Mouse (Mus musculus): ENCODE data around the gene Hspbap1. TPM values are rescaled to one million over a fixed set of nuclear protein-coding genes. Genes with fewer than 3 reads are reported as not detected.

Hspbap1 gene
- total RNA-seq (2021), result 1 to 10 TPM; 6.1 to 7.1 TPM

DNA sequence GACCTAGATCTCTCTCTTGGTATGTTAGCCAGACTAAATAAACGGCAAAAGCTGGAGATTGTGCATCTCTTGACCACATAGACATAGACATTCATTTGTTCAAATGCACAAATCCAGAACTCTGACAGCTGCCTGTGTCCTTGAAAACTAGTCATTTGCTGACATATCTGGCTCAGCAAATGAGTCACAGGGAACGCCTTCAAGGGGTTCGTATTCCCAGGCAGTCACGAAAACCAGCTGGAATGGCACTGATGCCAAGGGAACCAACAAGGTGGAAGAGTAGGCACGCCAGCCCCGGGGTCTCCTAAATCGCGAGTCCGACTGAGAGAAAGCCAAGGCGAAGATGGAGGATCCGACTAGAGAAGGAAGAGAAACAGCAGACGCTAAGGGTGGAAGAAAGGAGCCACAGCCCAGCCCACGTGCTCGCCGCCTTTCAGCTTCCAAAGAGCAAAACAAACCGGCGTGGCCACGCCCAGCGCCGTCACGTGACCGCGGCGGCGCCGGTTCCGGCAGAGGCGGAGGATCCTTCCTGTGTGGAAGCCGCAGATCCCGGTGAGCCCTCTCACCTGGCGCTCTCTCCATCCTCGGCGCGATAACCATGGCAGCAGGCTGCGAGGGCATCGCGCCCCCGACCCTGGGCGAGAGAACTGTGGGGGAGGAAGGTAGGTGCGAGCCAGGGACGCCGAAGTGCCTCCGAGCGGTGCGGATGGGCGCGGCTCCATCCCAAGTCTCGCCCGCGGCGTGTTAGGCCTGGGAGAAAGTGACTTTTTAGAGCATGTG, at the start of gene Hspbap1:
TSS of gene Hspbap1 (plus strand) at position 498 of the 780 bp plus-strand sequence.
- DNase-seq (ENCODE audit: low spot score in 2 of 2), result peak; percentile 92 to 93
- intact Hi-C loops (cut with DNase I), result loop anchor here (5.0 kb wide), 1 partner anchor 47 kb away; no protein-coding TSS in a partner anchor

- no peak for DNase-seq (ENCODE audit: low spot score in 2 of 2)
- intact Hi-C loops (cut with DNase I), result no loop called here
Observed at GRCm38 (mm10) chr16:35724561-35724960, 45.6 kb upstream of the Hspbap1 start.

GRCm38 (mm10) chr16:35726601-35727000, 43.6 kb upstream of the Hspbap1 start:
- intact Hi-C loops (cut with DNase I), result no loop called here
- no peak for DNase-seq (ENCODE audit: low spot score in 2 of 2)

DNA sequence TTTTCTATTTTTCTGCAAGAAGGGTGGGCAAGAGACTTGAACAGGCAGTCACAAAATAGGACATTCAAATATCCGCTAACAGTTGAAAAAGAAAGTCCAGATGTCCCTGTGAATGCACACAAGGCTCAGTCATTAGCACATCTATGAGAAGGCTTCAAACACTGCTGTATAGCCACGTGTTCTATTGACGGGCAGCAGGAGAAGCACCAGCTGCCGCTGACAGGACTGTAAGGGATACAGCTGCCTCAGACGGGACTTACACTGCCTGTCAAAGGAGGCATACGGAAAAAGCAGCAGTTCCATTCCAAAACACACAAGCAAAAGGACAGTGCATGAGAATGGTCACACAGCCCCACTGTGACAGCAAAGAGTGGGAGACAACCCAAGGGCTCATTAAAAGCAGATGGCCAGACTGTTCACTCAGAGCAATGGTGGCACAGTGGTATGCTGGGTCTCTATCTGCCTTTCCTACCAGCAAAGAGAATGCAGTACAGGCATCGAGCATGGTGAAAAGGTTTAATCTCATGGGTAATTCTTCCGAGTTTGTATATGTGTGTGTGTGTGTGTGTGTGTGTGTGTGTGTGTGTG, 40.9 kb upstream of the Hspbap1 start:
- intact Hi-C loops (cut with DNase I), result no loop called here
- DNase-seq (ENCODE audit: low spot score in 2 of 2), result no peak

DNA sequence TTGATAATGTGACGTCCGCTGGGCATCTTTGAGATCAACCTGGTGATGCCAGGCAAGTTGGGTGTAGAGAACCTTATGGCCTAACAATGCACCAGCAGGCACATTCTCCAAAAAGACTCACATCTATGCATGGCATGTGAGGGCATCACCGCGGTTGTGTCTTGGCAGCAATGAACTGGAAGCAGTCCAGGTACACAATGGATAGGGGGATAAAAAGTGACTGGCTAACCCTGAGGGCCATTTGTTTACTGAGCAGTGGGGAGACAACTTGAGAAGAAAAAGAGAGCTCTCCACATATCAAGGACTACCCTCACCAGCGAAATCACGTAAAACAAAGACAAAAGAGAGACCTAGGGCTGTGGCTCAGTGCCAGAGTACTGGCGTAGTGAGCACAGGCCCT, 38.1 kb upstream of the Hspbap1 start:
- intact Hi-C loops (cut with DNase I), result no loop called here
- DNase-seq (ENCODE audit: low spot score in 2 of 2), result no peak

GRCm38 (mm10) chr16:35734038-35734437, 36.1 kb upstream of the Hspbap1 start:
- peak in 1 of 2 experiments; percentile 35 for DNase-seq (ENCODE audit: low spot score in 2 of 2)
- intact Hi-C loops (cut with DNase I), result loop anchor here (1.0 kb wide), 1 partner anchor 83 kb away; no protein-coding TSS in a partner anchor

GRCm38 (mm10) chr16:35738096-35738767, 31.9 kb upstream of the Hspbap1 start:
- DNase-seq (ENCODE audit: low spot score in 2 of 2), result no peak
- intact Hi-C loops (cut with DNase I), result no loop called here

DNA sequence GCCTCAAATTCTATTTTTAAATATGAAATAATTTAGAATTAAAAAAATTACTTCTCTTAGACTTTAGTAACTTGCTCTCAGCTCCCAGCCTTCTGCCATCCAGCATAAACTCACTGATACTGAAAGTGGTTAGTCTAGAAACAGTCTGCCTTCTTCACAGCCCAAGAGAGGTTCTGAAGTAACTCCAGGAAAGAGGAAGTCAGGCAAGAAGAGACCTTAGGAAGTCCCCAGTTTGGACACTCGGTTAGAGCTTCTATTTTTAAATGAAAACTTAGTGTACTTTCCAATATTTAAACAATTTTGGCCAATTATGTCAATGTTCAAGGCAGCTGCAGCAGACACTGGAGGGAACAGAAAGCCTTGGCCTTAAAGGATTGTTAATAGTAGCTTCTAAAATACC, 30.6 kb upstream of the Hspbap1 start:
- intact Hi-C loops (cut with DNase I), result no loop called here
- DNase-seq (ENCODE audit: low spot score in 2 of 2), result no peak

GRCm38 (mm10) chr16:35740357-35740756, 29.8 kb upstream of the Hspbap1 start:
- no peak for DNase-seq (ENCODE audit: low spot score in 2 of 2)
- intact Hi-C loops (cut with DNase I), result no loop called here

DNA sequence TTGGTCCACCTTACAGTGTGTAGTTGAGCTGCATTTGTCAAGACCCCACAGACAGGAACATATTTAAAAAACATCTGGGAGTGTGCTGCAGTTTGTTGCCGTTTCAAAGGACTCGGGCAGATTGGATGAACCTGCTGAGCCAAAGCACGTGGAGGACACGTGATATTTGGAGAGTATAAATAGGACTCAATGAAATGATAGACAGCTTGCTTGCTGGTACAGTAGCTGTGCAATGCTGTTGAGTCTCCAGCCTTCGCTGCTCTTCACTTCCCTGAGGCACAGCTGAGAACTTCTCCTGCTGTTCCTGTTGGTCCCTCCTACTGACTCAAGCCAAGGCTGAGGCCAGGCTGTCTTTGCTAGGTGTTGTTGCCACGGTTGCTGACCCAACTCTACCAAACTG, 29.2 kb upstream of the Hspbap1 start:
- no peak for DNase-seq (ENCODE audit: low spot score in 2 of 2)
- intact Hi-C loops (cut with DNase I), result no loop called here

DNA sequence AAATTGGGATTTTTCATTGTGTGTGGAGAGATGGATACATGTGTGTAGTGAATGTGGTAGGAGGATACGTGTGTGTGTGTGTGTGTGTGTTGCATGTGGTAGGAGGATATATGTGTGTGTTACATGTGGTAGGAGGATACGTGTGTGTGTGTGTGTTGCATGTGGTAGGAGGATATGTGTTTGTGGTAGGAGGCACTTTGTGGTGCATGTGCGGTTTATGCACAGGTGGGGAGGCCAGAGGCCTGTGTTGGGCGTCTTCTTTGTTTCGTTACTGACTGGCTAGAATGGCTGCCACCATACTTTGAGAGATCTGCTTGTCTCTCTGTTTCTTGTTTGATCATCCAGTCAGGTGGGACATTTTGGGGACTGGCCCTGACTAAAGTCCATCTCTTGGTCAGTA, 28.6 kb upstream of the Hspbap1 start:
- intact Hi-C loops (cut with DNase I), result no loop called here
- no peak for DNase-seq (ENCODE audit: low spot score in 2 of 2)

GRCm38 (mm10) chr16:35742251-35742937, 27.8 kb upstream of the Hspbap1 start:
- DNase-seq (ENCODE audit: low spot score in 2 of 2), result no peak
- intact Hi-C loops (cut with DNase I), result no loop called here

DNA sequence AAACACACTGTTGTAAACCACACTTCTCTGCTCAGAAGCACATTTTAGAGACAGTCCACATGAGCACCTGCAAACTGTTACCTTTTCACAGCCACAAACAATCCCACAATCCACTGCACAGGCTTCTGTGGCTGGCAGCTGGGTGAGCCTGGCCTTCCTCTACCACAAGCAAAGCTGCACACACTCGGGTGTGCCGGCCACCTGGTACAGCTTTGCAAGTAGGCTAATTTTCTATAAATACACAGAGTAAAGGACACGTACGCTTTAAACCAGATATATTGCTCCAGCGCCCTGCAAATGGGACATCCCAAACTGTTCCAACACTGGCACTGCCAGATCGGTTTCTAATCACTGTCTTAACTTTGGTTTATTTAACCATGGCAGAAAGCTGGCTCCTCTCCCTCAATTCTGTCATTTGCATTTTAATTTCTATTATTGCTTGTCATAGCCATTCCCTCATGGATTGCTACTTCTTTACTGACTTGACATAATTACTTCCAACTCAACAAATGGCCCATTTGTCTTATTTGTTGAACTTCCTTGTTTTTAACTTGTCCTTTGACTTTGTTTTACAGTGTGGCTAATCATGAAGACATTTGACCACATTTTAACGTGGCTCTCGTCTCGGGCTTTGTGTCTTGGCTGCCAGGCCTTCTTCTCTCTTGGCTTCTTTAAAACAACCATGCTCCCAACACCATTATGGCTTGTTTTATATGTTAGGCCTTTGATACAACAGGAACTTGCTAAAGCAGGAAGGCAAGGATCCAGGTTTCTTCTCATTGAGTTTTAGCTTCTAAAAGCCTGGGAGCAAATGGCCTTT, 22.5 kb upstream of the Hspbap1 start:
- intact Hi-C loops (cut with DNase I), result no loop called here
- DNase-seq (ENCODE audit: low spot score in 2 of 2), result no peak

DNA sequence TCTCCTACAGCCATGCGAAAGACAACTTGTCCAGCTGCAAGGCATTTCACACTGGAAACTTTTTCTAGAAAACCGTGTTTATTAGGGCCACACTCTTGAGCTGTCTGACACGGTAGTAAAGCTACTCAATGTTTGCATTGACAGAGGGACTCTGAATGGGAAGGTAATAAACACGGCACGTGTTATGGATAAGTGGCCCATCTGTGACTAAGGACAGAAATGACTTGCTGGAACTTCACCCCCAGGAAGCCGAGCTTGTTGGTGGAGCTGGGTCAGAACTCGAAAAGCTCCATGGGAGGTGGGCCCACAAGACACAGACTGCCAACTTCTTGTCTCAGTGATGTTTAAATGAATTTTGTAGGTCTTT, 22.0 kb upstream of the Hspbap1 start:
- intact Hi-C loops (cut with DNase I), result no loop called here

GRCm38 (mm10) chr16:35749385-35749784, 20.8 kb upstream of the Hspbap1 start:
- DNase-seq (ENCODE audit: low spot score in 2 of 2), result no peak
- intact Hi-C loops (cut with DNase I), result no loop called here

More for the DNA sequence above, 22.0 kb upstream of the Hspbap1 start:
- no peak for DNase-seq (ENCODE audit: low spot score in 2 of 2)

DNA sequence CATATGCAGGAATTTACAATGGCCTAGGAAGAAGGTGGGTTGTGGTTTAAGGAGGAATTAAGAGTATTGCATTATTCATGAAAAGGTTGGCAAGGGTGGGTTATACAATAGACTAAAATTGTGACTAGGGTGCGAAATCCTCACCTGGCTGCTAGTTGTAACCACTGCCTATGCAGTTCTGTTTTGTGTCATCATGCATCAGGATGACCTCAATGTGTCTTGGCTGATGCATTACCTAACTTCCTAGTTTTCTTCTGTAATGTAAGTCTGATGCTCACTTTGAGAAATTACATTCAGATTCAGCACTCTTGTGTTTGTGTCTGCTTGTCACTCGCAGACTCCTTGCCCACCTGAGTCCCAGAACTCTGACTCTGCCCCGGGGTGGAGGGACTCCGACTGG, 18.3 kb upstream of the Hspbap1 start:
- no peak for DNase-seq (ENCODE audit: low spot score in 2 of 2)
- intact Hi-C loops (cut with DNase I), result no loop called here

GRCm38 (mm10) chr16:35753926-35754325, 16.2 kb upstream of the Hspbap1 start:
- intact Hi-C loops (cut with DNase I), result no loop called here
- no peak for DNase-seq (ENCODE audit: low spot score in 2 of 2)

DNA sequence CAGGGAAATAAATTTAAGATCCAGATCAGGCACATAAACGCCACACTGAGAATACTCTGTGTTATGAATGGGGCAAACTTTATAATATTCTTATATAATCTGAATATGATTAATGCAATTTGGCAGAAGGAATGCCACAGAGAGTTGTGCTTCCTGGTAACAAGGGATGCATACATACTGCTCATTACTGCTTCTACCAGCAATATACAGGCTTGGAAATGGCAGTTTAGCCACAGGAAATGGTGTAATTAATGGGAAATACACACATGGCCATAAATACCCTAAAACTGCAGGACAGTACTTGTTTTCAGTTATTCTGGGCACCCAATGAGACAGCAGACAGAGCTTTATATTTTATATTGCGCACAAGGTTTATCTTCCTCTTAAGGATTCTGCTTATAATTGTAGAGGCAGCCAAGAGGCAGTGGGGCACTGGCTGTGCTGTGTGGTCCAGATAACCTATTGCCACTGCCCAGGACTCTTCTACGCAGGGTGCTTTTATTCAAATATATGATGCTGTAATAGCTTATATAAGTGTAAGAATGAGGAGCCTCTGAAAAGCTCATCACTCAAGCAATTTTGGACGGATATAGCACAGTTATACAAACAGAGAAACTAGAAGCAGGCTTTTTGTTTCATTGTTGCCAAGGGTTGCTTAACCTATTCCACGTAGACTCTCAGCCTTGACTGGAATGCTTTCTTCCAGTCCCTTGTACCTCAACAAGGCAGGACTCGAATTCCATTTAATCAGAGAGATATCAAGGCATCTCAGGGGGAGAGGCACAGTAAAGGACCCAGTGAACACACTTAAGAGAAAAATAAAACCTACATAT, 14.5 kb upstream of the Hspbap1 start:
- intact Hi-C loops (cut with DNase I), result no loop called here
- no peak for DNase-seq (ENCODE audit: low spot score in 2 of 2)

- no peak for DNase-seq (ENCODE audit: low spot score in 2 of 2)
- intact Hi-C loops (cut with DNase I), result no loop called here
Observed at GRCm38 (mm10) chr16:35756697-35757096, 13.5 kb upstream of the Hspbap1 start.
